Mouse (Mus musculus): Measurements from ENCODE around the gene Nle1.
A peak's percentile ranks its signal among the peaks of the same experiment; 100 is the strongest.

Nle1 gene

DNA sequence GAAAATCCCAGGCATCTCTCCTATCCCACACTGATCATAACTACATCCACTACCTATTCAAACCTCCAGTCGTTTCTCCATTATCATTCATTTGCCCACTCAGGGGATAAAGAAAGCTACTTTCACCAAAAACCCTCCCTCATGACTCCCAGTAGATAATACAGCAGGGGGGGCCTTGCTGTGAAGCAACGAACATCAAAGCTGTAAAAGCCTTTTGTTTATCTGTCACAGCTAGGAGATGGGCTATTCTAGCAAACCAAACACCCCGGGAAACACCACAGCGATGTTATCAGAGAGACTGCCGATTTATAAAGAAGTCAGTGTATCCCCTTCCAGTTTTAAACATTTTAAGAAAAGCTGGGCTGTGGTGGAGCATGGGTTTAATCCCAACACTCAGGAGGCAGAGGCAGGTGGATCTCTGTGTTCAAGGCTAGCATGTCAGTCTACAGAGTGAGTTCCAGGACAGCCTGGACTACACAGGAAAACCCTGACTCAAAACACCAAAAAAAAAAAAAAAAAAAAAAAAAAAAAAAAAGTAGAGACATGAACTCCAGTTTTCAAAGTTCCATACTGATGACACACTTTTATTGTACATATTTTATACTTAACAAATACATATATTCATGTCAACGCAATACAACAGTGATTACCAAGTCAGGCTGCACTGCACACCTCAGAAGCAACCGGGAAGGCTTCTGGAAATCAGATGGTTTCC, 41.2 kb downstream of the Nle1 start:
- DNase-seq = no peak

DNA sequence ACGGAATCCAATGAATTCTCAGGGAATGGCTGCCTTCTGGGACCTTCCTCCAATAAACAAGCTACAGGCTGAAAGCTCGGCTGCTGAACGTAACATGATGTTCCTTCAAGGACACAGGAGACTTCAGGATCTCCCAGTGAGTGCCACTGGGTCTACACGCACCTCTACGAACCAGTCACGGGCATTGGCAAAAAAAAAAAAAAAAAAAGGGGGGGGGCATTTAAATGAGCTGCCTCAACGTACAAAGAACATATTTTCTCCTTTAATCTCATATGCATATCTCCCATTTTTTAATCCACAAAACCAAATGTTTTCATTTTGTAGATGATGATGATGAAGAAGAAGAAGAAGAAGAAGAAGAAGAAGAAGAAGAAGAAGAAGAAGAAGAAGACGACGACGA, 42.3 kb downstream of the Nle1 start:
- DNase-seq = no peak

DNA sequence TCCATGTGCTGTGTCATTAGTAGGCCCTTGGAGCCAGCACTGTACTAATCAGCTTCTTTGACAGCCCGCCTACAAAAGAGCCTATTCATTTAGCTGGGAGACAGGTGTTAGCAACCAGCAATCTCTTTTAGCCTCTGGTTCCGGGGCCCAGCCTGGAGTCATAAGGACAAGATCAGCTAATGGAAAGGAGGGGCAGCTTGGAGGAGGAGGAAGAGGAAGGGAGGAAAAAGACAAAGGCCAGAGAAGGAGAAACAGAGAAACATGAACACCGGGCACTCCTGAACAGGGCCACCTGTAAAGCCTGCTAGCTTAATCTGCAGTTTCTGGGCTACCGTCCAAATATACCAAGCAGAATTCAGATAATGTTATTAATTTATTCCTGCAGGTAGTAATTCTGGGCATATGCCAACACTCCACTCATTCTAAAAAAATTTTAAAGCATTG, 44.7 kb downstream of the Nle1 start:
- DNase-seq = no peak

DNA sequence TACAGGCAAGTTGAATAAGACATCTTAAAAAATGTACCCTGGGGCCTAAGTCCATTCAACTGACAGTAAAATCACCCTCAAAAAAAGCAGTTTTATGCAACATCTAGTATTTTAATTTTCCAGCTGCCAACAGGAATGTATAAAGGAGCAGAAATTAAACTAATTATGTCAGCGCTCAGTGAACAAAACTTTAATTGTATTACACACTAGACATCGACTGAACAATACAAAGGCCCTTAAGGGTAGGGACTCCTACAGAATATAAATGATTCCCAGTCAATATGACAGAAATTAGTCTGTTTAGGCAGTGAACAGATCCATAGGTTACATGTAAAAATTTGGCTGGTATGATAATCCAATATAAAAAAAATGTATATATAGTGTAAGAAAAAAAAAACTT, 45.2 kb downstream of the Nle1 start:
- no peak for DNase-seq

DNA sequence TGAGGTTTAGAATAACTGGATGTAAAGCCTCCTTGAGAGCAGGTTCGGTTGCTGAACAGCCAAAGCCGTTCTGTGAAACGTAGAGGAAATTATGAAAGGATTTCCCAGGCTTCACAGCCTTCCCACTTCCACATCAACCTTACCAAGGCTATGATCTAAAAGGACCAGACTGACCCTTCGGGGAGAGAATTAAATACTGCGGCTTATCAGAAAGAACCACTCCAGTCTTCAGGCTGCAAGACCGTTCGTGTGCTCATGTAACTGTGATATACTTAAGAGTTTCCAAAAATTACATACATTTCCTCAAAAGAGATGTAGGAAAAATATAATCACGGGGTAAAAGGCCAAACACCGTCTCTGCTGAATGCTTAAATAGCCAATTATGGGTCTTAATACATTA, 45.6 kb downstream of the Nle1 start:
- no peak for DNase-seq

DNA sequence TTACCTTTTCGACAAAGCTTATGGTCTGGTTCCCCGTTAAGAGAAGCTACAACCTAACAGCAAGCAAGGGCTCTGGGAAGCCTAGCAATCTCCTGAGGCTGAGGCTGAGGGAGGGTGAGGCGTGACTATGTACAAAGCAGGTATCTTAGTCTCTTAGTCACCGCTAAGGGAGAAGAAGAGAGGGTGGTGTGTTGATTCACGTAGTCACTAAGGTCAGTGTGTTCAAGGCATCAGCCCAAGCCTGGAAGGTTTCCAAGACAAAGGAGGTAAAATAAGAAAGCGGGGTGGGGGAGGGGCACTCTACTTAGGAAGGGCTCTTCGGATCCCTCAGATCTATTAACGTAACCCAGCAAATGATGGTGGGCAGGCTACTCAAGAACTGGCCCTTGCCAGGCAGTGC, 46.7 kb downstream of the Nle1 start:
- no peak for DNase-seq

DNA sequence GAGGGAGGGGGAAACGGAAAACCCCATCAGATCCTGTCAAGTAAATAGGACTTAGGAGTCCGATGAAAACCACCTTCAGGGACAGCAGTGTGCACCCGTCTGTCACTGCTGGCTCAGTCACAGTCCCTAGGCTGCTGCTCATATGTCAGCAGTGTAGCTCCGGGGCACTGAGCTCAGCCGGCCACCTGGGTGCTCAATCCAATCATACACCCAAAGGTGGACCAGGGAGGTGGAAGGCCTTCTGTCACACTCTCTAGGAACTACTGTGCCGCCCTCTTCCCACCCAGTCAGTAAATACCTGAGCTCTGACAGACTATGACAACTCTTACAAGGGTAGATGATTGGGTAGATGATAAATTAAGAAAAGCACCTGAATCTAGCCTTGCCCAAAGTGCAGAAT, 47.5 kb downstream of the Nle1 start:
- no peak for DNase-seq

DNA sequence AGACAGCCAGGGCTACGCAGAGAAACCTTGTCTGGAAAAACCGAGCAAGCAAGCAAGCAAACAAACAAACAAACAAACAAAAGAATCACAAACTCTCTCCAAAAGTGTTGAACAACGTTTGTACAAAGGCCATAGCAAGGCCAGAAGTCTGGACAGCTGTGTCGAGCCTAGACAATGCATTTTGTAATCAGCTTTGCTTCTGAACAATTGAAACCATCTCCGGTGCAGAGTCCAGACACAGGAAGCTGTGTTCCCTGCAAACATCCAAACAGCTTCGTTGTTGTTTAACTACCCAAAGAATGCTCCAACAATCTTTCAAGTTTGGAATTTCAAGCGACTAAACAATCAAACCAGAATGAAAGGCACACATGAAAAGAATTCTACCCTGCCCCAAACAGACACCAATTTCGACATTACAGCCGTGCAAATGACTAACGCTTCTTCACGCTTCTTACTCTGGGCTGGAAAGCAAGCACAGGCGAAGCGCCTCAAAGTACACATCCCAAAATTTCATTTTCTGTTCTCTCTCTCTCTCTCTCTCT, 50.8 kb downstream of the Nle1 start:
- no peak for DNase-seq

DNA sequence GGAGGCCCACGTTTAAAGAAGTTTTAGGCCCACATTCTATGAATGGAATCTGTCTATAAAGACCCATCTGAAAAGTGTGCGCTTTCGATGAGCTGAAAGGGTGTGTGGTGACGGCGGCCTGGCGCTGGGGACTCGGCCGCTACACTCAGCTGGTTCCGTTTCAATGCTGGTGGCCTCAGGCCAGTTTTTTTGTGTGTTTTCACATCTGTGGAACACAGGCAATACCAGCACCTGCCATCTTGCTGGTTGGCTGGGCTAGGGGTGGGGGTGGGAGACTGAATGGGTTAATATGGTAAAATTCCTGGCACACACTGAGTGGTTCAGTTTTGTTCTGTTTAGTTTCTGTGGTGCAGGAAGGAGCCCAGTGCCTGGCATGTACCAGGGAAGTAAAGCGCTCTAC, 52.2 kb downstream of the Nle1 start:
- DNase-seq = no peak

DNA sequence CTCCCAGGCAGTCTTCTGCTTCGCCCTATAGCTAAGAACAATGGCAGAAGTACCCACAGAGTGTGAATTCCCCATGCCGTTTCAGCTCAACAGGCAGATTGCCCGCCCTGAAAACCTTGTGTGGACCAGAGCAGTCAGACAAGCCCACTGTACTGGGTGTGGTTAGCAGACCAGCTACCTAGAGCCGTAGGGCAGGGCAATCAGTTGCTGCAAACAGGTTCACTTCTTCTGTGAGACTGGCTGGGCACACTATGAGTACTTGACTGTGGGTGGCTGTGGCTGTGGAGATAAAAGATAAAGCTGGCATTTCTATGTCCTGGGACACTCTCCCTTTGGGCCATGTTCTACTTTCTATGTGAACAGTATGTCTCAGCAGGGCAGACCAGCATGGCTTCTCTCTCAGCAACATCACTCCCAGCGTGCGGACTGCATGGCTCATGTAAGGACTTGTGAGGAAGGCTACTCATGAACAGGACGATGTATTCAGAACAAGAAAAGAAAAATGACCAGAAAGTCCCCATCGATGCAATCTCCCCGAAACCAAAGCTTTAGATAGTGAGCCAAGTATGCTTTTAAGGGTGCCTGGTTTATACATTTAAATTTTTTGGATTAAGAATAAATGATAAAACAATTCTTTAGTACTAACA, 52.8 kb downstream of the Nle1 start:
- DNase-seq = no peak

DNA sequence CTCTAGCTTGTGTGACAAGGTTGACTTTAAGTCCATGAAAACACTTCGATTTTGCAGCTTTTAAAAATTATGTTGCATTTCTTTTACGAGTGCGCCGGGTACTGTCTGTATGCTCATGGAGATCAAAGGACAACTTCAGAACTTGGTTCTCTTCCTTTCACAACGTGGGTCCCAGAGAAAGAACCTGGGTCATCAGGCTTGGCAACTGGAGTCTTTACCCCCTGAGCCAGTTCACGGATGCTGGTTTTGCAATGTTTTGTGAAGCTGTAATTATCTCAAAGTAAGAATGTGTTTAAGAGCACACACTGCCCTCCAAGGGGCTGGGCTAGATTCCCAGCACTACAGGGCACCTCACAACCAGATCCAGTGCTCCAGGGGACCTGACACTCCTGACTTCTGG, 54.1 kb downstream of the Nle1 start:
- DNase-seq = no peak

DNA sequence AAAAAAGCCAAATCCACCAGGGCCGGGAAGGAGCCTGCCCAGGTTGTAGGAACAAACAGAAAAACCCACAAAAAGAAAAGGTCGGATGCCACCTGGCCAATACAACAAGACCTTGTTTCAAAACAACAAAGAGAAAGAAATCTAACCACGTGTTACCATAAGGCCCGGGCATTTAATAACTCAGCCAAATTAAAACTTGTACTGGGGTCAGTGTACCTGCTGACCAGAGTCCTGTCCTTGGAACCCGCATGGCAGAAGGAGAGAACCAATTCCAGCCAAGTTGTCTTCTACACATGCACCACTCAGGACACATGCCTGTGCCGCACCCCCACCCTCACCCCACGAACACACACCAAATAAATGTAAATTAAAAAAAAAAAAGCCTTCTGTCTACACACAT, 55.3 kb downstream of the Nle1 start:
- peak; percentile 44 for DNase-seq

DNA sequence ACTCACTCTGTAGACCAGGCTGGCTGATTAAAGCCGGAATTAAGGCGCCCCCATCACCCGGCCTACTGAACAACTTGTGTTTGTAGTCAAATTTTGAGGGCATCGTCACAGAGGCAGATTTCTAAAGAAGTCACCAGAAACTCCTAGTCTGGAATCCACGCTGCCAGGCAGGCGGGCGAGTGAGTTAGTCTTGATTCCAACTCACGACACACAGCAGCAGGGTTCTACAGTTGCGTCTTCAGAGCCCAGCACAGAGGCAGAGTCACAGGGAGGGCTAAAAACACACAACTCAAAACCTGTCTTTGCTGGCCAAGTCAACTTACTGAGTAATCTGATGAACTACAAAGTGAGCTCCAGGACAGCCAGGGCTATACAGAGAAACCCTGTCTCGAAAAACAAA, 55.7 kb downstream of the Nle1 start:
- DNase-seq = no peak

DNA sequence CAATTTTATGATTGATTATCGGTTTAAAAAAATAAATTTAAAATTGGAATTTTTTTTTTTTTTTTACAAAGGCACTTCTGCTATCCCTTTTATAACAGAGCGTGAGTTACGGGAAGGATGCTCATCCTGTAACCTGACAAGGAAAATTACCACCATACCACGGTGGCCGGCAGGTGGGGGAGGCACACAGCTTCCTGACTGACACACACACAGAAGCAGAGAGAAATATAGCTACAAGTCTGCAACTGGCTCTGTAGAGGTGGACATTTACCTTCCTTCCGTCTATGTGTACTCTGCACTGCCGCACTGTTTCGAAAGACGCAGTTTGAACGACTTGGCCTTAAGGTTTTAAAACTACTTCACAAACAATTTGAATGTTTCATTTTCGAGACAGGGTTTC, 56.1 kb downstream of the Nle1 start:
- no peak for DNase-seq

All from kidney, adult 11 months (tissue).